Mouse (Mus musculus) myocyte (in vitro differentiated cells): ENCODE data around the gene Focad. TPM values are rescaled to one million over a fixed set of nuclear protein-coding genes. Genes with fewer than 3 reads are reported as not detected.

Source experiments
- H3K27me3 ChIP-seq: one replicate; pipeline ENCODE4 v1.6.1; 2011; ENCODE audit not compliant: control insufficient read depth, insufficient read depth, insufficient read length
- H3K36me3 ChIP-seq: one replicate; pipeline ENCODE4 v1.6.1; 2011; ENCODE audit not compliant: control insufficient read depth, insufficient read depth
- H3K4me2 ChIP-seq: one replicate; pipeline ENCODE4 v1.6.1; 2011; ENCODE audit warnings: low read depth, control low read depth
- H3K4me3 ChIP-seq: one replicate; pipeline ENCODE4 v1.5.1; 2011; ENCODE audit warnings: mild to moderate bottlenecking, control low read depth, moderate library complexity
- H3K79me2 ChIP-seq: one replicate; pipeline ENCODE4 v1.6.1; 2011; ENCODE audit not compliant: control insufficient read depth, insufficient read depth
- H3ac ChIP-seq: one replicate; pipeline ENCODE4 v1.6.1; 2011; ENCODE audit not compliant: control insufficient read depth, insufficient read length
- CEBPB ChIP-seq: IDR thresholded peaks from 2 replicates; pipeline ENCODE4 v1.6.1; 2011; ENCODE audit warnings: mild to moderate bottlenecking, moderate library complexity; ENCODE audit not compliant: poor library complexity, insufficient read depth, severe bottlenecking
- E2F4 ChIP-seq: IDR thresholded peaks from one replicate; pipeline ENCODE4 v1.6.1; 2011; ENCODE audit warnings: mild to moderate bottlenecking, control low read depth, moderate library complexity; ENCODE audit not compliant: insufficient read depth
- MAX ChIP-seq: IDR thresholded peaks from one replicate; pipeline ENCODE4 v1.6.1; 2011; ENCODE audit warnings: low read depth, mild to moderate bottlenecking, control low read depth
- MYOD1 ChIP-seq, 3 experiments: IDR thresholded peaks; one replicate each; pipeline ENCODE4 v1.6.1; 2011; ENCODE audit warnings: control low read depth in 2 of 3, low read depth in 2 of 3, mild to moderate bottlenecking in 2 of 3, moderate library complexity in 1 of 3; ENCODE audit not compliant: insufficient read length in 2 of 3, control insufficient read depth in 1 of 3
- MYOG ChIP-seq, 3 experiments: IDR thresholded peaks; one replicate each; pipeline ENCODE4 v1.6.1; 2011; ENCODE audit warnings: control low read depth in 2 of 3, low read depth in 2 of 3, mild to moderate bottlenecking in 2 of 3; ENCODE audit not compliant: insufficient read length in 2 of 3, control insufficient read depth in 1 of 3, insufficient read depth in 1 of 3
- POLR2A ChIP-seq: IDR thresholded peaks from one replicate; pipeline ENCODE4 v1.6.1; 2011; ENCODE audit warnings: low read depth, mild to moderate bottlenecking, control low read depth, moderate library complexity; ENCODE audit not compliant: insufficient read length
- POLR2AphosphoS2 ChIP-seq: IDR thresholded peaks from one replicate; pipeline ENCODE4 v1.6.1; 2011; ENCODE audit warnings: low read depth, control low read depth; ENCODE audit not compliant: insufficient read length
- REST ChIP-seq: IDR thresholded peaks from one replicate; pipeline ENCODE4 v1.6.1; 2011; ENCODE audit warnings: mild to moderate bottlenecking, control low read depth, moderate library complexity; ENCODE audit not compliant: insufficient read depth, insufficient read length
- SRF ChIP-seq: IDR thresholded peaks from one replicate; pipeline ENCODE4 v1.6.1; 2011; ENCODE audit warnings: low read depth; ENCODE audit not compliant: control insufficient read depth, insufficient read length
- TCF12 ChIP-seq: IDR thresholded peaks from one replicate; pipeline ENCODE4 v1.6.1; 2011; ENCODE audit warnings: mild to moderate bottlenecking, control low read depth; ENCODE audit not compliant: poor library complexity, insufficient read depth, severe bottlenecking
- TCF3 ChIP-seq: IDR thresholded peaks from one replicate; pipeline ENCODE4 v1.6.1; 2011; ENCODE audit warnings: low read depth, control low read depth; ENCODE audit not compliant: insufficient read length
- USF1 ChIP-seq: IDR thresholded peaks from one replicate; pipeline ENCODE4 v1.6.1; 2011; ENCODE audit warnings: low read depth, mild to moderate bottlenecking, control low read depth, moderate library complexity
- polyA plus RNA-seq: library from polyadenylated mRNA; unstranded; fragments of >200 nt; fragmentation: generic; extraction: Trizol; gene quantifications from one replicate; pipeline ENCODE4 v1.2.1, GENCODE M21; 2012; ENCODE audit warnings: missing spikeins

The Focad gene
- polyA plus RNA-seq, 1 experiment = 15.3 TPM

- no peak for TF ChIP-seq REST
- H3ac ChIP-seq = no peak overlapping the region
- peak overlapping the region; percentile 90 for H3K4me2 ChIP-seq
- peak overlapping the region; percentile 39 for H3K4me3 ChIP-seq
- no peaks in the 10 kb centered on the region for H3K27me3 ChIP-seq
- H3K79me2 ChIP-seq = no peaks in the 10 kb centered on the region
- H3K36me3 ChIP-seq = no peaks in the 10 kb centered on the region
These were observed 1.3 kb downstream of the Focad start for GRCm38 (mm10) chr4:88095693-88096092.

GRCm38 (mm10) chr4:88108585-88108984, 14.2 kb downstream of the Focad start:
- Histone ChIP-seq H3ac (no peak overlapping the region), H3K4me3 (no peak overlapping the region), H3K36me3 (no peaks in the 10 kb centered on the region), H3K27me3 (no peaks in the 10 kb centered on the region), H3K4me2 (no peak overlapping the region), H3K79me2 (no peaks in the 10 kb centered on the region)
- no peak for TF ChIP-seq E2F4
- no peak for TF ChIP-seq SRF
- TF ChIP-seq MYOD1 (IDR thresholded peaks at IDR 0.05; ENCODE audit: control insufficient read depth in 1 of 3, insufficient read length in 2 of 3, low read depth in 2 of 3) = no peak
- no peak for TF ChIP-seq POLR2AphosphoS2
- TF ChIP-seq USF1 = no peak
- TF ChIP-seq REST = no peak
- no peak for TF ChIP-seq MAX

GRCm38 (mm10) chr4:88117331-88117730, 22.9 kb downstream of the Focad start:
- no peaks in the 10 kb centered on the region for H3K79me2 ChIP-seq
- no peaks in the 10 kb centered on the region for H3K36me3 ChIP-seq
- TF ChIP-seq REST (no peak), POLR2AphosphoS2 (no peak), TCF3 (no peak), MYOD1 (IDR thresholded peaks at IDR 0.05; ENCODE audit: control insufficient read depth in 1 of 3, insufficient read length in 2 of 3, low read depth in 2 of 3) (peak in 1 of 3 experiments; percentile 3), TCF12 (no peak), CEBPB (no peak), MAX (no peak)
- no peaks in the 10 kb centered on the region for H3K27me3 ChIP-seq
- no peak overlapping the region for H3K4me2 ChIP-seq
- no peak overlapping the region for H3ac ChIP-seq
- H3K4me3 ChIP-seq = no peak overlapping the region

- Histone ChIP-seq H3K79me2 (no peaks in the 10 kb centered on the region), H3K36me3 (no peaks in the 10 kb centered on the region), H3K4me3 (no peak overlapping the region), H3ac (no peak overlapping the region), H3K27me3 (no peaks in the 10 kb centered on the region), H3K4me2 (no peak overlapping the region)
- TF ChIP-seq POLR2A = no peak
- TF ChIP-seq CEBPB = no peak
- no peak for TF ChIP-seq MYOD1 (IDR thresholded peaks at IDR 0.05; ENCODE audit: control insufficient read depth in 1 of 3, insufficient read length in 2 of 3, low read depth in 2 of 3)
- TF ChIP-seq USF1 = no peak
- TF ChIP-seq POLR2AphosphoS2 = no peak
- TF ChIP-seq MAX = no peak
- no peak for TF ChIP-seq SRF
- no peak for TF ChIP-seq MYOG (IDR thresholded peaks at IDR 0.05; ENCODE audit: control insufficient read depth in 1 of 3, insufficient read depth in 1 of 3, insufficient read length in 2 of 3, low read depth in 2 of 3)
- TF ChIP-seq TCF12 = no peak
- TF ChIP-seq TCF3 = no peak
- TF ChIP-seq E2F4 = no peak
- no peak for TF ChIP-seq REST
These were observed 23.5 kb downstream of the Focad start for GRCm38 (mm10) chr4:88117942-88118341.

- no peaks in the 10 kb centered on the region for H3K36me3 ChIP-seq
- TF ChIP-seq TCF3 (no peak), MYOD1 (IDR thresholded peaks at IDR 0.05; ENCODE audit: control insufficient read depth in 1 of 3, insufficient read length in 2 of 3, low read depth in 2 of 3) (no peak), SRF (no peak), USF1 (no peak), E2F4 (no peak), REST (no peak), CEBPB (no peak), MYOG (IDR thresholded peaks at IDR 0.05; ENCODE audit: control insufficient read depth in 1 of 3, insufficient read depth in 1 of 3, insufficient read length in 2 of 3, low read depth in 2 of 3) (no peak), POLR2A (no peak), MAX (no peak), TCF12 (no peak), POLR2AphosphoS2 (no peak)
- no peaks in the 10 kb centered on the region for H3K27me3 ChIP-seq
- H3K4me3 ChIP-seq = no peak overlapping the region
- H3K4me2 ChIP-seq = no peak overlapping the region
- no peaks in the 10 kb centered on the region for H3K79me2 ChIP-seq
- no peak overlapping the region for H3ac ChIP-seq
These were observed 24.4 kb downstream of the Focad start for GRCm38 (mm10) chr4:88118750-88119395.
